Mouse (Mus musculus) midbrain, postnatal 0 days (tissue): ENCODE data around the gene Aqp5. TPM values are rescaled to one million over a fixed set of nuclear protein-coding genes. Genes with fewer than 3 reads are reported as not detected.

Experiments
- ATAC-seq: fragments of 200-750 bp; cut with Nextera tagmentation; 2 replicates; pipeline ENCODE4 v1.8.0; 2017; ENCODE audit warnings: moderate number of reproducible peaks, mild to moderate bottlenecking, moderate TSS enrichment, moderate library complexity; ENCODE audit not compliant: low FRiP score
- DNase-seq: peaks from one replicate; pipeline ENCODE4 v3.0.0-alpha.2; 2015; ENCODE audit warnings: low spot score
- H3K27ac ChIP-seq: fragments of 300-500 bp; sonication (generic); 2 replicates; pipeline ENCODE4 v1.5.1; 2014; ENCODE audit warnings: low read depth, mild to moderate bottlenecking, low read length, mixed read lengths
- H3K27me3 ChIP-seq: fragments of 300-500 bp; sonication (generic); 2 replicates; pipeline ENCODE4 v1.6.1; 2014; ENCODE audit warnings: low read length, control low read depth, mixed read lengths; ENCODE audit not compliant: insufficient read depth
- H3K36me3 ChIP-seq: fragments of 300-500 bp; sonication (generic); 2 replicates; pipeline ENCODE4 v1.6.1; 2014; ENCODE audit warnings: low read length, control low read depth, mixed read lengths; ENCODE audit not compliant: insufficient read depth
- H3K4me1 ChIP-seq: fragments of 300-500 bp; sonication (generic); 2 replicates; pipeline ENCODE4 v1.6.1; 2014; ENCODE audit warnings: mild to moderate bottlenecking, control low read depth, antibody characterized with exemption, low read length, mixed read lengths; ENCODE audit not compliant: insufficient read depth
- H3K4me2 ChIP-seq: fragments of 300-500 bp; sonication (generic); 2 replicates; pipeline ENCODE4 v1.6.1; 2014; ENCODE audit warnings: low read depth, mild to moderate bottlenecking, low read length, mixed read lengths; ENCODE audit not compliant: poor library complexity, severe bottlenecking
- H3K4me3 ChIP-seq: fragments of 300-500 bp; sonication (generic); 2 replicates; pipeline ENCODE4 v1.5.1; 2014; ENCODE audit warnings: low read depth, mild to moderate bottlenecking, low read length, moderate library complexity
- H3K9ac ChIP-seq: fragments of 300-500 bp; sonication (generic); replicated peaks from 2 replicates; pipeline ENCODE4 v1.6.1; 2014; ENCODE audit warnings: mild to moderate bottlenecking, low read length, moderate library complexity, mixed read lengths; ENCODE audit not compliant: poor library complexity, severe bottlenecking
- H3K9me3 ChIP-seq: fragments of 300-500 bp; sonication (generic); 2 replicates; pipeline ENCODE4 v1.6.1; 2016; ENCODE audit warnings: low read length, control low read depth
- CTCF ChIP-seq: IDR thresholded peaks from 2 replicates; pipeline ENCODE4 v1.5.1; 2016; ENCODE audit warnings: antibody characterized with exemption, mild to moderate bottlenecking
- WGBS: fragments of 180-500 bp; shearing (Covaris S2); extraction: QIAGEN DNeasy Blood & Tissue Kit; methylation state at CpG from one replicate; pipeline ENCODE4 v1.1.7; 2014; 5-methylcytosine and 5-hydroxymethylcytosine counted together
- polyA plus RNA-seq: library from polyadenylated mRNA; unstranded; fragments of >200 nt; fragmentation: Nextera tagmentation; extraction: Ambion mirVana; gene quantifications from 2 replicates; pipeline ENCODE4 v1.2.1, GENCODE M21; 2015
- total RNA-seq: library from RNA; depleted of rRNA; stranded (reverse); fragments of >200 nt; gene quantifications from 2 replicates; pipeline ENCODE4 v1.2.3, GENCODE M21; 2014

Gene Aqp5
- total and polyA plus RNA-seq, 2 experiments from 2014 or later: 1.0 to 3.2 TPM

- TF ChIP-seq CTCF: no peak
- H3K9me3 ChIP-seq: no peaks in the 10 kb centered on the region
- H3K4me1 ChIP-seq: no peaks in the 10 kb centered on the region; the same call in 1 of the 2 replicates
- H3K4me3 ChIP-seq: peak overlapping the region; percentile 15; the same call in 1 of the 2 replicates
- 3% methylated on average over 53 of the region's 54 CpGs for WGBS
- 0 out of 2 replicates have a peak overlapping the region, but pooled peaks have one; percentile 36 for H3K9ac ChIP-seq
- no peak overlapping the region for H3K27ac ChIP-seq
- peaks cover 53% of the 10 kb centered on the region for H3K27me3 ChIP-seq
- no peaks in the 10 kb centered on the region for H3K36me3 ChIP-seq
- peak overlapping the region; percentile 43 for H3K4me2 ChIP-seq
- DNase-seq (no peak), ATAC-seq (no peak)
Observed at GRCm38 (mm10) chr15:99583463-99584344, 6.9 kb upstream of the Aqp5 start.

DNA sequence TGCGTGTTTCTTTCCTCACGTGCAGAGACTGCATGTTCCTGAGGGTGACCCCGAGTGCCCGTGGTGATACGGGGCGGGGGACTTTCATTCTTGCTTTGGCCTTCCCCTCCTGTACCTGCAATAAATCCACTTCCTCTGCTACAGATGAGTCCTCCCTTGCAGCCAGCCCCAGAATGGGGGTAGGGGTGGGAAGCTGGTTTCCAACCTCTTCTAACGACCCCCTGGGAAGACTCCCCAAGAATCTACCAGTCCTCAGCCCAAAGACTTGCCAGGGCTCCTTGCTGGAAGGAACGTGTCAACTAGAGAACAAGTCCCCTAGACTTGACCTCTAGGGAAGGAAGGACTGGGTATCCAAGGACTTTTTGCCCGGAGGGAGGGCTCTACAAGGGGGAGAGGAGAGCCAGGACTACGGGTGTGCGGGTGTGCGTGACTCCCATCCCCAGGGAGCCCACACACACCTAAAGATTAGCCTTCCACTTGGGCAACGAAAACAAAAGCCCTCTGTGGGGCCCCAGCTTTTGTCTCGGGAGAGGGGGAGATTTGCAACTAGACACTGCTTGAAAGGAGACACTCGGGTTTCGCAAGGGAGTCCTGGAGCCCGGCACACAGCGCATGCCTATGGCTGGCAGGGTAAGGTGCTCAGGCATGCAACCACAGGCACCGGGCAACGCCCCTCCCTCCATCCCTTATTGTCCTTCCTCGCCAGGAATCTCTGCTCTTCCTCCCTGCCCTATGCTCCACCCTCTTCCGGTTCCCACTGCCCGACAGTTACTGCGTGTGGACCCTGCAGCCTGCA lies 6.0 kb upstream of the Aqp5 start:
- no peak overlapping the region for H3K9ac ChIP-seq
- H3K27me3 ChIP-seq: peaks cover 62% of the 10 kb centered on the region

GRCm38 (mm10) chr15:99585741-99586140 lies 4.8 kb upstream of the Aqp5 start:
- ATAC-seq: no peak
- Histone ChIP-seq H3K4me2 (no peak overlapping the region), H3K27ac (no peak overlapping the region), H3K9ac (no peak overlapping the region), H3K4me1 (no peaks in the 10 kb centered on the region; the same call in 1 of the 2 replicates), H3K27me3 (peaks cover 73% of the 10 kb centered on the region), H3K9me3 (no peaks in the 10 kb centered on the region), H3K4me3 (no peak overlapping the region), H3K36me3 (no peaks in the 10 kb centered on the region)
- no peak for TF ChIP-seq CTCF
- WGBS: 77% methylated on average over 6 of the region's 6 CpGs
- no peak for DNase-seq

More for the DNA sequence above, 6.0 kb upstream of the Aqp5 start:
- H3K4me3 ChIP-seq: peak overlapping the region; percentile 15; the same call in 1 of the 2 replicates
- DNase-seq (no peak), ATAC-seq (no peak)
- H3K4me1 ChIP-seq: no peaks in the 10 kb centered on the region; the same call in 1 of the 2 replicates
- H3K9me3 ChIP-seq: no peaks in the 10 kb centered on the region
- WGBS: 4% methylated on average over 24 of the region's 24 CpGs
- peak overlapping the region; percentile 43 for H3K4me2 ChIP-seq
- TF ChIP-seq CTCF: no peak
- no peaks in the 10 kb centered on the region for H3K36me3 ChIP-seq
- no peak overlapping the region for H3K27ac ChIP-seq

- H3K27me3 ChIP-seq: peaks cover 74% of the 10 kb centered on the region
- H3K36me3 ChIP-seq: no peaks in the 10 kb centered on the region
- H3K4me1 ChIP-seq: no peaks in the 10 kb centered on the region; the same call in 1 of the 2 replicates
- H3K27ac ChIP-seq: no peak overlapping the region
- TF ChIP-seq CTCF: no peak
- no peaks in the 10 kb centered on the region for H3K9me3 ChIP-seq
- ATAC-seq (no peak), DNase-seq (no peak)
- H3K4me3 ChIP-seq: no peak overlapping the region
- no peak overlapping the region for H3K4me2 ChIP-seq
- 93% methylated on average over 3 of the region's 3 CpGs for WGBS
- no peak overlapping the region for H3K9ac ChIP-seq
Observed at GRCm38 (mm10) chr15:99586525-99586924, 4.1 kb upstream of the Aqp5 start.

- Histone ChIP-seq H3K9me3 (no peaks in the 10 kb centered on the region), H3K27me3 (peaks cover 68% of the 10 kb centered on the region), H3K9ac (no peak overlapping the region), H3K4me2 (no peak overlapping the region), H3K4me1 (no peaks in the 10 kb centered on the region), H3K36me3 (no peaks in the 10 kb centered on the region), H3K27ac (no peak overlapping the region), H3K4me3 (no peak overlapping the region)
- DNase-seq (no peak), ATAC-seq (no peak)
- no peak for TF ChIP-seq CTCF
- WGBS: 6% methylated on average over 9 of the region's 9 CpGs
Observed at GRCm38 (mm10) chr15:99589237-99589636, 1.3 kb upstream of the Aqp5 start.
